Mouse (Mus musculus): ENCODE measurements at regions not wholly inside any gene's neighbourhood (a gene's known extent, or its start where the extent isn't known, plus 50 kb on each side); places are given as distances from the start of the nearest gene placed in this dataset.
"Not testable (repeated sequence)": the region's sequence is repeated elsewhere in the genome, so short reads cannot be mapped to it uniquely, and the experiment has no call there.

- WGBS = 80% methylated on average over 2 of the region's 2 CpGs
- no peak overlapping the region for H3K4me2 ChIP-seq (replicated peaks; ENCODE audit: low read depth, low read length)
- no peaks in the 10 kb centered on the region for H3K4me1 ChIP-seq (ENCODE audit: control insufficient read depth, insufficient read depth, low read length)
- H3K27me3 ChIP-seq (ENCODE audit: control insufficient read depth, insufficient read depth, low read length) = no peaks in the 10 kb centered on the region
- H3K9me3 ChIP-seq (ENCODE audit: control insufficient read depth, low read length) = no peaks in the 10 kb centered on the region
- H3K9ac ChIP-seq (ENCODE audit: low read depth, low read length) = no peak overlapping the region
- H3K27ac ChIP-seq (ENCODE audit: low read depth, low read length) = no peak overlapping the region
- no peak for ATAC-seq (ENCODE audit: low FRiP score, low TSS enrichment)
- no peak overlapping the region for H3K4me3 ChIP-seq (ENCODE audit: low read length)
- H3K36me3 ChIP-seq (ENCODE audit: control insufficient read depth, insufficient read depth, low read length) = no peaks in the 10 kb centered on the region
These were observed 135.0 kb upstream of the Zfp637 start for GRCm38 (mm10) chr6:117706006-117706405.

DNA sequence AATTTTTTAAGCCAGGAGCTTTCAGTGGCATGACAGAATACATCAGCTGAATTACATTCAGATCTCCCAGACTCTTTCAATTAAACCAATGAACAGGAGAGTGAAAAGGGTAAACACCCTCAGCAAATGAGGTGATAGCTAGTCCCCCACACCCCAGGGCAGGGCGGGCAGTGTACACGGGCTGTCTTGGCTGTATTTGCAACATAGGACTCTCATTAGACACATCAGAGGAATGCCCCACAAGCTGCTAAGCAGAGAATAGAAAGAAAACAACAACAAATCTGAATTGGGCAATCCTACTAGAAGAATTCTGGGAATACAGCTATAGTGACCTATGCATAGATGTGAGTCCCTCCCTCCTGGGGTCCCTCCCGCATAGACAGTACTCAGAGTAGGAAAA lies 131.8 kb upstream of the Zfp637 start:
- H3K36me3 ChIP-seq (ENCODE audit: control insufficient read depth, insufficient read depth, low read length) = no peaks in the 10 kb centered on the region
- no peaks in the 10 kb centered on the region for H3K27me3 ChIP-seq (ENCODE audit: control insufficient read depth, insufficient read depth, low read length)
- H3K9ac ChIP-seq (ENCODE audit: low read depth, low read length) = no peak overlapping the region
- WGBS = 83% methylated on average over 3 of the region's 3 CpGs
- H3K27ac ChIP-seq (ENCODE audit: low read depth, low read length) = no peak overlapping the region
- no peak for ATAC-seq (ENCODE audit: low FRiP score, low TSS enrichment)
- H3K4me2 ChIP-seq (replicated peaks; ENCODE audit: low read depth, low read length) = no peak overlapping the region
- H3K4me1 ChIP-seq (ENCODE audit: control insufficient read depth, insufficient read depth, low read length) = no peaks in the 10 kb centered on the region
- H3K4me3 ChIP-seq (ENCODE audit: low read length) = no peak overlapping the region
- no peaks in the 10 kb centered on the region for H3K9me3 ChIP-seq (ENCODE audit: control insufficient read depth, low read length)

- Histone ChIP-seq H3K9me3 (ENCODE audit: control insufficient read depth, low read length) (no peaks in the 10 kb centered on the region), H3K4me1 (ENCODE audit: control insufficient read depth, insufficient read depth, low read length) (no peaks in the 10 kb centered on the region), H3K4me3 (ENCODE audit: low read length) (no peak overlapping the region), H3K4me2 (replicated peaks; ENCODE audit: low read depth, low read length) (no peak overlapping the region), H3K36me3 (ENCODE audit: control insufficient read depth, insufficient read depth, low read length) (no peaks in the 10 kb centered on the region), H3K9ac (ENCODE audit: low read depth, low read length) (no peak overlapping the region), H3K27ac (ENCODE audit: low read depth, low read length) (no peak overlapping the region), H3K27me3 (ENCODE audit: control insufficient read depth, insufficient read depth, low read length) (no peaks in the 10 kb centered on the region)
- WGBS = 81% methylated on average over 6 of the region's 6 CpGs
- ATAC-seq (ENCODE audit: low FRiP score, low TSS enrichment) = no peak
These were observed 125.8 kb upstream of the Zfp637 start for GRCm38 (mm10) chr6:117715056-117715777.

GRCm38 (mm10) chr6:117716422-117716821 lies 124.6 kb upstream of the Zfp637 start:
- not testable (repeated sequence) for H3K4me3 ChIP-seq (ENCODE audit: low read length); H3K4me2 ChIP-seq (replicated peaks; ENCODE audit: low read depth, low read length); H3K9ac ChIP-seq (ENCODE audit: low read depth, low read length); H3K4me1 ChIP-seq (ENCODE audit: control insufficient read depth, insufficient read depth, low read length); ATAC-seq (ENCODE audit: low FRiP score, low TSS enrichment); H3K27me3 ChIP-seq (ENCODE audit: control insufficient read depth, insufficient read depth, low read length); H3K36me3 ChIP-seq (ENCODE audit: control insufficient read depth, insufficient read depth, low read length); H3K9me3 ChIP-seq (ENCODE audit: control insufficient read depth, low read length); H3K27ac ChIP-seq (ENCODE audit: low read depth, low read length)
- 95% methylated on average over 7 of the region's 40 CpGs for WGBS

- not testable (repeated sequence) for H3K9me3 ChIP-seq (ENCODE audit: control insufficient read depth, low read length); H3K4me1 ChIP-seq (ENCODE audit: control insufficient read depth, insufficient read depth, low read length); H3K27ac ChIP-seq (ENCODE audit: low read depth, low read length); H3K4me2 ChIP-seq (replicated peaks; ENCODE audit: low read depth, low read length); H3K27me3 ChIP-seq (ENCODE audit: control insufficient read depth, insufficient read depth, low read length); H3K4me3 ChIP-seq (ENCODE audit: low read length); ATAC-seq (ENCODE audit: low FRiP score, low TSS enrichment); H3K9ac ChIP-seq (ENCODE audit: low read depth, low read length); H3K36me3 ChIP-seq (ENCODE audit: control insufficient read depth, insufficient read depth, low read length)
These were observed 88.6 kb upstream of the Zfp637 start for GRCm38 (mm10) chr6:117752338-117752737.

DNA sequence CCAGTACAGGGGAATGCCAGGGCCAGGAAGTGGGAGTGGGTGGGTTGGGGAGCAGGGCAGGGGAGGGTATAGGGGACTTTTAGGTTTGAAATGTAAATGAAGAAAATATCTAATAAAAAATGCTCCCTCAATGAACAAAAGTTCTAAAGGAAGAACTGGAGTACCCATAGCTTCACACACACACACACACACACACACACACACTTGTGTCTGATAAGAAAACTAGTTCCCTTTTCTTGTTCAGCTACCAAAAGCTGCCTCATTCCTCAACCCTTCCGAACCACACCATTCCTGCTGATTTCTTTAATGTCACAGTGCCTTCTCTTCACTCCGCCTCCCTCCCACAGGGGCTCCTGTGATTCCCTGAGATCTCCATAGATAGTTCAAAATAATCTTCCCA lies 85.3 kb upstream of the Zfp637 start:
- not testable (repeated sequence) for H3K4me2 ChIP-seq (replicated peaks; ENCODE audit: low read depth, low read length); H3K4me1 ChIP-seq (ENCODE audit: control insufficient read depth, insufficient read depth, low read length); H3K4me3 ChIP-seq (ENCODE audit: low read length); H3K27me3 ChIP-seq (ENCODE audit: control insufficient read depth, insufficient read depth, low read length); H3K27ac ChIP-seq (ENCODE audit: low read depth, low read length); ATAC-seq (ENCODE audit: low FRiP score, low TSS enrichment); H3K36me3 ChIP-seq (ENCODE audit: control insufficient read depth, insufficient read depth, low read length); H3K9me3 ChIP-seq (ENCODE audit: control insufficient read depth, low read length); H3K9ac ChIP-seq (ENCODE audit: low read depth, low read length)
- WGBS = 93% methylated on average over 2 of the region's 2 CpGs

GRCm38 (mm10) chr6:117756176-117756575 lies 84.8 kb upstream of the Zfp637 start:
- H3K4me3 ChIP-seq (ENCODE audit: low read length) = no peak overlapping the region
- ATAC-seq (ENCODE audit: low FRiP score, low TSS enrichment) = no peak
- no peaks in the 10 kb centered on the region for H3K9me3 ChIP-seq (ENCODE audit: control insufficient read depth, low read length)
- WGBS = 75% methylated on average over 9 of the region's 9 CpGs
- no peaks in the 10 kb centered on the region for H3K36me3 ChIP-seq (ENCODE audit: control insufficient read depth, insufficient read depth, low read length)
- H3K27me3 ChIP-seq (ENCODE audit: control insufficient read depth, insufficient read depth, low read length) = no peaks in the 10 kb centered on the region
- no peaks in the 10 kb centered on the region for H3K4me1 ChIP-seq (ENCODE audit: control insufficient read depth, insufficient read depth, low read length)
- no peak overlapping the region for H3K9ac ChIP-seq (ENCODE audit: low read depth, low read length)
- no peak overlapping the region for H3K4me2 ChIP-seq (replicated peaks; ENCODE audit: low read depth, low read length)
- no peak overlapping the region for H3K27ac ChIP-seq (ENCODE audit: low read depth, low read length)

GRCm38 (mm10) chr6:117758516-117758915 lies 82.5 kb upstream of the Zfp637 start:
- not testable (repeated sequence) for H3K4me2 ChIP-seq (replicated peaks; ENCODE audit: low read depth, low read length); H3K9ac ChIP-seq (ENCODE audit: low read depth, low read length); ATAC-seq (ENCODE audit: low FRiP score, low TSS enrichment); H3K4me3 ChIP-seq (ENCODE audit: low read length); H3K27ac ChIP-seq (ENCODE audit: low read depth, low read length); H3K27me3 ChIP-seq (ENCODE audit: control insufficient read depth, insufficient read depth, low read length); H3K36me3 ChIP-seq (ENCODE audit: control insufficient read depth, insufficient read depth, low read length); H3K9me3 ChIP-seq (ENCODE audit: control insufficient read depth, low read length); H3K4me1 ChIP-seq (ENCODE audit: control insufficient read depth, insufficient read depth, low read length)
- WGBS = 17% methylated on average over 6 of the region's 6 CpGs

GRCm38 (mm10) chr6:117771506-117771905 lies 69.5 kb upstream of the Zfp637 start:
- H3K9me3 ChIP-seq (ENCODE audit: control insufficient read depth, low read length) = no peaks in the 10 kb centered on the region
- ATAC-seq (ENCODE audit: low FRiP score, low TSS enrichment) = no peak
- no peaks in the 10 kb centered on the region for H3K27me3 ChIP-seq (ENCODE audit: control insufficient read depth, insufficient read depth, low read length)
- 78% methylated on average over 7 of the region's 7 CpGs for WGBS
- no peak overlapping the region for H3K27ac ChIP-seq (ENCODE audit: low read depth, low read length)
- no peak overlapping the region for H3K4me2 ChIP-seq (replicated peaks; ENCODE audit: low read depth, low read length)
- H3K4me1 ChIP-seq (ENCODE audit: control insufficient read depth, insufficient read depth, low read length) = no peaks in the 10 kb centered on the region
- H3K9ac ChIP-seq (ENCODE audit: low read depth, low read length) = no peak overlapping the region
- H3K4me3 ChIP-seq (ENCODE audit: low read length) = no peak overlapping the region
- no peaks in the 10 kb centered on the region for H3K36me3 ChIP-seq (ENCODE audit: control insufficient read depth, insufficient read depth, low read length)

All from kidney, embryonic 14.5 days (tissue).